Mouse (Mus musculus): ENCODE measurements around the gene Dennd4b. TPM values are rescaled to one million over a fixed set of nuclear protein-coding genes. Genes with fewer than 3 reads are reported as not detected.

Dennd4b gene
- total and polyA plus RNA-seq, 3 experiments = 9.8 to 45.3 (median 27.8) TPM

GRCm38 (mm10) chr3:90293352-90294063, 28.5 kb downstream of the Dennd4b start:
- Histone ChIP-seq H3K4me2 (ENCODE audit: insufficient read depth, low read depth, poor library complexity, severe bottlenecking) (peak overlapping the region; percentile 88), H3K4me3 (replicated peaks in 1 of 3; ENCODE audit: low read depth in 2 of 3, low read length in 2 of 3, poor library complexity in 1 of 3) (peak overlapping the region; percentile 85 to 98 (median 94)), H3K36me3 (replicated peaks in 1 of 2; ENCODE audit: control insufficient read depth in 1 of 2, insufficient read depth in 1 of 2, low read length in 1 of 2) (peaks cover 2 to 15% of the 10 kb centered on the region in 2 experiments), H3K27ac (ENCODE audit: insufficient read depth, low read depth) (peak overlapping the region; percentile 90), H3K79me2 (replicated peaks; ENCODE audit: control insufficient read depth, extremely low read depth, insufficient read depth, poor library complexity, severe bottlenecking) (peaks cover 53% of the 10 kb centered on the region), H3K9ac (ENCODE audit: insufficient read depth, low read depth) (peak overlapping the region; percentile 98), H3K27me3 (replicated peaks) (no peaks in the 10 kb centered on the region), H3K4me1 (ENCODE audit: control insufficient read depth in 1 of 2, insufficient read depth in 2 of 2) (peaks cover 6 to 37% of the 10 kb centered on the region in 2 experiments; a peak in 3 of 4 replicates), H3K9me3 (replicated peaks; ENCODE audit: low read length) (no peaks in the 10 kb centered on the region)
- 0 out of 2 replicates have a peak, but pooled peaks have one; percentile 57 for TF ChIP-seq CHD1 (IDR thresholded peaks at IDR 0.05; ENCODE audit: low read depth, low read length)
- no peak for TF ChIP-seq JUND (conservative IDR thresholded peaks at IDR 0.05; ENCODE audit: low read depth, low read length)
- TF ChIP-seq POLR2A (IDR thresholded peaks at IDR 0.05; ENCODE audit: low read depth, low read length) = peak; percentile 49
- TF ChIP-seq HCFC1 (IDR thresholded peaks at IDR 0.05; ENCODE audit: low read depth, low read length) = no peak
- 0 out of 2 replicates have a peak, but pooled peaks have one; percentile 18 for TF ChIP-seq TCF12 (IDR thresholded peaks at IDR 0.05; ENCODE audit: low read depth, low read length)
- peak; percentile 45; the same call in 1 of the 2 replicates for TF ChIP-seq MXI1 (IDR thresholded peaks at IDR 0.05; ENCODE audit: low read depth, low read length)
- TF ChIP-seq ZC3H11A (IDR thresholded peaks at IDR 0.05; ENCODE audit: low read depth, low read length) = no peak
- peak; percentile 33; the same call in 1 of the 2 replicates for TF ChIP-seq CHD2 (IDR thresholded peaks at IDR 0.05; ENCODE audit: low read length)
- TF ChIP-seq IRF4 (IDR thresholded peaks at IDR 0.05; ENCODE audit: low read depth, low read length) = no peak
- TF ChIP-seq ZNF384 (IDR thresholded peaks at IDR 0.05; ENCODE audit: low read depth, low read length) = no peak
- no peak for TF ChIP-seq ZKSCAN1 (IDR thresholded peaks at IDR 0.05; ENCODE audit: borderline replicate concordance, low read depth, low read length)
- 0 out of 2 replicates have a peak, but pooled peaks have one; percentile 27 for TF ChIP-seq SIN3A (IDR thresholded peaks at IDR 0.05; ENCODE audit: low read length)
- TF ChIP-seq E2F4 (IDR thresholded peaks at IDR 0.05; ENCODE audit: insufficient replicate concordance, low read depth, low read length) = no peak
- TF ChIP-seq MAFK (IDR thresholded peaks at IDR 0.05; ENCODE audit: insufficient replicate concordance, low read length) = no peak
- no peak for TF ChIP-seq RAD21 (IDR thresholded peaks at IDR 0.05; ENCODE audit: low read depth, low read length)
- TF ChIP-seq MYC (IDR thresholded peaks at IDR 0.05; ENCODE audit: low read depth, low read length) = no peak
- TF ChIP-seq UBTF (IDR thresholded peaks at IDR 0.05; ENCODE audit: low read depth, low read length) = no peak
- TF ChIP-seq ZMIZ1 (IDR thresholded peaks at IDR 0.05; ENCODE audit: low read depth, low read length) = 0 out of 2 replicates have a peak, but pooled peaks have one; percentile 32
- no peak for TF ChIP-seq ETS1 (conservative IDR thresholded peaks at IDR 0.05; ENCODE audit: low read depth, low read length)
- 0 out of 2 replicates have a peak, but pooled peaks have one; percentile 58 for TF ChIP-seq MAZ (IDR thresholded peaks at IDR 0.05; ENCODE audit: low read depth, low read length)
- TF ChIP-seq JUN (IDR thresholded peaks at IDR 0.05; ENCODE audit: insufficient read depth, low read depth, low read length) = no peak
- TF ChIP-seq USF1 (IDR thresholded peaks at IDR 0.05; ENCODE audit: low read depth, low read length) = no peak
- peak; percentile 72 for DNase-seq (ENCODE audit: extremely low read depth)
- in situ Hi-C loops (cut with MboI; ENCODE audit: low pct_ligation_motif_present, low pct_unique_long_range_greater_than_20kb, low sequenced_read_pairs) (loop anchor here (10.0 kb wide), 1 partner anchor 81 kb away; no protein-coding TSS in a partner anchor), dilution Hi-C loops (cut with MboI; ENCODE audit: extremely low pct_ligation_motif_present, extremely low pct_unique_long_range_greater_than_20kb, low sequenced_read_pairs) (no loop called here)

Data from CH12.LX (cell line).